Mouse (Mus musculus): ENCODE results near the gene Wdr41.

DNA sequence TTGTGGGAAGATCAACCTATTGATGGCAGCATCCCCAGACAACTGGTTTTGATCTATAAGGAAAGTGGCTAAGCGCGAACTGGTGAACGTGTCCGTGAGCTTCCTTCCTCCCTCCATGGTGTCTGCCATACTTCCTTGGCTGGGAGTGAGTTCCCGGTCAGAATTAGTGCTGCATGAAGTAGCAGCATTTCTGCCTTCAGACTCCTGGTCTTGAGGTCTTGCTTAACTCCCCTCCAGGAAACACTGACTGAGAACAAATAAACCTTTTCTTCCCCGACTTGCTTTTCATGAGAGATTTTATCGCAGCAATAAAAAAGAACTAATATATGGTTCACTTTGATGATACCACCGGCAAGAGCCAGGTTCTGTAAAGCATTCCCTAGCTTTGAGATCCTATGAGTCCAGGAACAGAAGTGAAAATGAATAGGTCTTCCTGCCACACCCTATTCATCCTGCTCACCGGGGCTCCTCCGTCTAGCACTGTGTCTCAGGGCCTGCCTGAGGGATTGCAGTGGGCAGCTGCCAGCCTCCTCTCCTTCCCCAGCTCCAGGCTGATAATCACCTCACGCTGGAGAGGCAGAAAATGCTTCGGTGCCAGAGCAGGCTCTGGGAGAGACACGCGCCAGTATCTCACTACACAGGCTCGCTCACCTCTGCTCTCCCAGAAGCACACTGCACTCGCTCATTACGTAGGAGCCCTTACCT lies 56.1 kb downstream of the Wdr41 start:
- TF ChIP-seq POLR2A (IDR thresholded peaks at IDR 0.05; ENCODE audit: extremely low read depth, insufficient read depth, low read length) (no peak), CTCF (IDR thresholded peaks at IDR 0.05; ENCODE audit: low read depth, low read length) (no peak)
